In the genomic region with DNA sequence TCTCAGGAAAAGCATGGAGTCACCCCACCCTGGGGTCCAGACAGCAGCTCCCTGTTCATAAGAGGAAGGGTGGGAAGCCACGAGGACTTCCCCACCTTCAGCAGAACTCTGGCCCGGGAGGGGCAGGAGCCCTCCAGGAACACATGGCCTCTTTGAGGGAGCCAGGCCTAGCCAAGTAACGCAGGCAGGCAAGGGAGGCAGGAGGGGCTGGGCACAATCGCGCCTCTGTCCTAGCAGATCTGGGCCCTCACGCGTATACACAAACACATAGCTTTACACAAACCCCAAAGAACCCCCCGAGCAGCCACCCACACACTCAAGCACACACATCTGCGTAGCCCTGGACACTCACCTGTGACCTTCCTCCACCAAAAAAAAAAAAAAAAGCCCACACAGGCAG, we compare ENCODE assay signal across 14 mouse cellular contexts. TPM values are rescaled to one million over a fixed set of nuclear protein-coding genes. Genes with fewer than 3 reads are reported as not detected.
DNase-seq lines count a peak whose midpoint lies in the region; ATAC-seq and TF ChIP-seq lines count a peak whose summit lies in the region.
"Had no signal": no experiment of that assay in that cellular context is flagged by ENCODE, and none has a peak within 500 bp of the region (broad histone marks: within the 10 kb centered on the region; RNA-seq: fewer than 3 reads in every experiment).

No protein-coding gene starts in this region.

- TF ChIP-seq CTCF in heart, adult 2 months (IDR thresholded peaks at IDR 0.05), result no peak

- TF ChIP-seq POLR2A in heart, adult 2 months (IDR thresholded peaks at IDR 0.05; ENCODE audit: insufficient read depth, low read depth, low read length), result no peak

- no peaks in the 10 kb centered on the region for H3K79me2 ChIP-seq in heart, adult 2 months (replicated peaks; ENCODE audit: control insufficient read depth, insufficient read depth, low read length)

- no peaks in the 10 kb centered on the region for H3K27me3 ChIP-seq in heart, adult 2 months (ENCODE audit: control insufficient read depth, insufficient read depth, low read length)
- no peaks in the 10 kb centered on the region for H3K27me3 ChIP-seq in lung, embryonic 15.5 days
- no peaks in the 10 kb centered on the region for H3K27me3 ChIP-seq in limb, embryonic 15.5 days

- no peaks in the 10 kb centered on the region for H3K9me3 ChIP-seq in lung, embryonic 15.5 days
- H3K9me3 ChIP-seq in limb, embryonic 15.5 days, result no peaks in the 10 kb centered on the region

- H3K4me2 ChIP-seq in lung, embryonic 15.5 days, result no peak overlapping the region
- 0 out of 2 replicates have a peak overlapping the region, but pooled peaks have one; percentile 3 for H3K4me2 ChIP-seq in limb, embryonic 15.5 days

- DNase-seq in heart, adult 2 months, result no peak
- DNase-seq in heart, postnatal 14 days, result no peak
- no peak for DNase-seq in lung, postnatal 36 days
- DNase-seq in fibroblast of lung, adult 2 months (ENCODE audit: low read depth), result peak; percentile 66
- DNase-seq in embryo, embryonic 10.5 days (ENCODE audit: low spot score), result no peak
- DNase-seq in left cerebral cortex, postnatal 14 days (ENCODE audit: low spot score in 2 of 2), result no peak
- DNase-seq: kidney, postnatal 14 days; right cerebral cortex, postnatal 25 days had no signal

- no peak for ATAC-seq in lung, embryonic 15.5 days (ENCODE audit: borderline replicate concordance, extremely low read depth, low FRiP score, low TSS enrichment)
- peak; percentile 44 for ATAC-seq in limb, embryonic 15.5 days (ENCODE audit: insufficient number of reproducible peaks, low FRiP score, low TSS enrichment, low read depth)

- H3K4me3 ChIP-seq in heart, adult 2 months, result no peak overlapping the region
- no peak overlapping the region for H3K4me3 ChIP-seq in lung, embryonic 15.5 days
- no peak overlapping the region for H3K4me3 ChIP-seq in limb, embryonic 15.5 days
- H3K4me3 ChIP-seq: myocyte had no signal

- intact Hi-C loops in heart, adult 2 months (cut with DNase I), result no loop called here
- intact Hi-C loops in heart, postnatal 14 days (cut with DNase I), result no loop called here
- intact Hi-C loops in left cerebral cortex, postnatal 14 days (cut with DNase I), result no loop called here

- WGBS in heart, adult 2 months, result 67% methylated on average over 9 of the region's 9 CpGs
- 31% methylated on average over 9 of the region's 9 CpGs for WGBS in lung, embryonic 15.5 days
- WGBS in limb, embryonic 15.5 days, result 36% methylated on average over 9 of the region's 9 CpGs

- no peak for TF ChIP-seq EP300 in heart, adult 2 months (IDR thresholded peaks at IDR 0.05; ENCODE audit: insufficient read depth, low read depth, low read length)

- peaks cover 10% of the 10 kb centered on the region for H3K4me1 ChIP-seq in heart, adult 2 months (ENCODE audit: control insufficient read depth, insufficient read depth, low read length)
- peaks cover 44% of the 10 kb centered on the region for H3K4me1 ChIP-seq in lung, embryonic 15.5 days
- peaks cover 67% of the 10 kb centered on the region for H3K4me1 ChIP-seq in limb, embryonic 15.5 days

- no peaks in the 10 kb centered on the region for H3K36me3 ChIP-seq in heart, adult 2 months (ENCODE audit: control insufficient read depth, insufficient read depth, low read length)
- H3K36me3 ChIP-seq in lung, embryonic 15.5 days, result 0 out of 2 replicates have a peak, but pooled peaks cover 5% of the 10 kb centered on the region
- peaks cover 29% of the 10 kb centered on the region for H3K36me3 ChIP-seq in limb, embryonic 15.5 days

- peak overlapping the region; percentile 20 for H3K27ac ChIP-seq in heart, adult 2 months
- peak overlapping the region; percentile 76 for H3K27ac ChIP-seq in lung, embryonic 15.5 days
- H3K27ac ChIP-seq in limb, embryonic 15.5 days, result peak overlapping the region; percentile 76
- H3K27ac ChIP-seq: macrophage had no signal

- no peak overlapping the region for H3K9ac ChIP-seq in heart, adult 2 months (ENCODE audit: low read depth, low read length)
- no peak overlapping the region for H3K9ac ChIP-seq in lung, embryonic 15.5 days
- no peak overlapping the region for H3K9ac ChIP-seq in limb, embryonic 15.5 days

RNA-seq across cellular contexts. Expression of a gene that starts 16.0 kb away (rescaled TPM):
- 10 to 100 TPM; 12.7 to 13.7 TPM for total RNA-seq in heart, adult 2 months (2021)
- polyA plus RNA-seq in heart, adult 2 months (2012; rRNA removed), result 15.7 and 17.1 TPM in 2 replicates
- total RNA-seq in heart, postnatal 14 days (2021), result 10 to 100 TPM; 26.1 to 28.4 TPM
- polyA plus RNA-seq in lung, embryonic 15.5 days (2015; fragmentation: Nextera tagmentation; extraction: Ambion mirVana), result 17.8 and 21.1 TPM in 2 replicates
- 49.1 and 52.2 TPM in 2 replicates for polyA plus RNA-seq in limb, embryonic 15.5 days (2015; fragmentation: Nextera tagmentation; extraction: Ambion mirVana)
- 10 to 100 TPM; 21.4 to 25.0 TPM for total RNA-seq in left cerebral cortex, postnatal 14 days (2021)
- polyA plus RNA-seq: macrophage had no signal

RNA-seq across cellular contexts. Expression of a gene that starts 16.3 kb away (rescaled TPM):
- total RNA-seq in heart, adult 2 months (2021), result not detected
- 1.5 and 1.6 TPM in 2 replicates for polyA plus RNA-seq in heart, adult 2 months (2012; rRNA removed)
- total RNA-seq in heart, postnatal 14 days (2021), result not detected
- polyA plus RNA-seq in lung, embryonic 15.5 days (2015; fragmentation: Nextera tagmentation; extraction: Ambion mirVana), result 0.60 and 0.72 TPM in 2 replicates
- 1.00 and 3.4 TPM in 2 replicates for polyA plus RNA-seq in limb, embryonic 15.5 days (2015; fragmentation: Nextera tagmentation; extraction: Ambion mirVana)
- not detected for total RNA-seq in left cerebral cortex, postnatal 14 days (2021)
- total RNA-seq: gastrocnemius, adult 18-20 months; left cerebral cortex, postnatal 36 days had no signal
- polyA plus RNA-seq: macrophage had no signal

RNA-seq across cellular contexts. Expression of a gene that starts 47.4 kb away (rescaled TPM):
- total RNA-seq in heart, adult 2 months (2021), result 10 to 100 TPM in 1 of 2 experiments, 1 to 10 TPM in 1; 6.7 to 10.0 TPM
- polyA plus RNA-seq in heart, adult 2 months (2012; rRNA removed), result 7.8 and 8.8 TPM in 2 replicates
- 10 to 100 TPM in 1 of 2 experiments, 1 to 10 TPM in 1; 9.9 to 11.7 TPM for total RNA-seq in heart, postnatal 14 days (2021)
- 10.8 and 11.4 TPM in 2 replicates for polyA plus RNA-seq in lung, embryonic 15.5 days (2015; fragmentation: Nextera tagmentation; extraction: Ambion mirVana)
- polyA plus RNA-seq in limb, embryonic 15.5 days (2015; fragmentation: Nextera tagmentation; extraction: Ambion mirVana), result 10.9 and 11.3 TPM in 2 replicates
- 1 to 10 TPM; 4.6 to 5.2 TPM for total RNA-seq in left cerebral cortex, postnatal 14 days (2021)

RNA-seq across cellular contexts. Expression of a gene that starts 56.5 kb away (rescaled TPM):
- 10 to 100 TPM; 54.0 to 63.3 TPM for total RNA-seq in heart, adult 2 months (2021)
- polyA plus RNA-seq in heart, adult 2 months (2012; rRNA removed), result 75.6 and 87.1 TPM in 2 replicates
- total RNA-seq in heart, postnatal 14 days (2021), result 10 to 100 TPM; 45.6 to 46.6 TPM
- 78.0 and 82.1 TPM in 2 replicates for polyA plus RNA-seq in lung, embryonic 15.5 days (2015; fragmentation: Nextera tagmentation; extraction: Ambion mirVana)
- polyA plus RNA-seq in limb, embryonic 15.5 days (2015; fragmentation: Nextera tagmentation; extraction: Ambion mirVana), result 80.0 and 86.5 TPM in 2 replicates
- total RNA-seq in left cerebral cortex, postnatal 14 days (2021), result 10 to 100 TPM; 50.6 to 51.1 TPM

Comparison
In these comparisons a context has a peak if more than half of its experiments do, and no peak if none do; other contexts are left out.
1. H3K27ac ChIP-seq: peak in every context shown above with its lines; median percentile 76 in lung, embryonic 15.5 days; 76 in limb, embryonic 15.5 days; 20 in heart, adult 2 months.